Mouse (Mus musculus) testis, adult 2 months (tissue): ENCODE measurements around the gene Trpm4. TPM values are rescaled to one million over a fixed set of nuclear protein-coding genes. Genes with fewer than 3 reads are reported as not detected.
"Not testable (repeated sequence)": the region's sequence is repeated elsewhere in the genome, so short reads cannot be mapped to it uniquely, and the experiment has no call there.

Source experiments
- H3K27ac ChIP-seq: fragments of 200-500 bp; 2 replicates; pipeline ENCODE4 v1.5.1; 2012; ENCODE audit warnings: low read depth, low read length; ENCODE audit not compliant: control insufficient read depth, insufficient read depth
- H3K27me3 ChIP-seq: fragments of 200-500 bp; 2 replicates; pipeline ENCODE4 v1.6.1; 2012; ENCODE audit warnings: mild to moderate bottlenecking, low read length, moderate library complexity; ENCODE audit not compliant: control insufficient read depth, insufficient read depth
- H3K36me3 ChIP-seq: fragments of 200-500 bp; 2 replicates; pipeline ENCODE4 v1.6.1; 2012; ENCODE audit warnings: mild to moderate bottlenecking, low read length; ENCODE audit not compliant: control insufficient read depth, insufficient read depth
- H3K4me1 ChIP-seq: fragments of 200-500 bp; 2 replicates; pipeline ENCODE4 v1.6.1; 2012; ENCODE audit warnings: low read length; ENCODE audit not compliant: control insufficient read depth, insufficient read depth
- H3K4me3 ChIP-seq: fragments of 200-500 bp; 2 replicates; pipeline ENCODE4 v1.5.1; 2012; ENCODE audit warnings: low read depth, mild to moderate bottlenecking, low read length, moderate library complexity, mixed read lengths; ENCODE audit not compliant: control insufficient read depth
- CTCF ChIP-seq: fragments of 200-500 bp; IDR thresholded peaks from 2 replicates; pipeline ENCODE4 v1.5.1; 2012; ENCODE audit warnings: low read depth, mild to moderate bottlenecking, inconsistent platforms, low read length, moderate library complexity; ENCODE audit not compliant: control insufficient read depth, insufficient read depth, insufficient replicate concordance
- POLR2A ChIP-seq: fragments of 200-500 bp; IDR thresholded peaks from 2 replicates; pipeline ENCODE4 v1.6.1; 2012; ENCODE audit warnings: low read depth, mild to moderate bottlenecking, inconsistent platforms, low read length, moderate library complexity; ENCODE audit not compliant: control insufficient read depth
- polyA plus RNA-seq: library from polyadenylated mRNA; depleted of rRNA; stranded (reverse); fragments of >200 nt; gene quantifications from 2 replicates; pipeline ENCODE4 v1.2.3, GENCODE M21; 2012; rRNA removed

Trpm4 gene
- polyA plus RNA-seq, 1 experiment, result 54.8 TPM

DNA sequence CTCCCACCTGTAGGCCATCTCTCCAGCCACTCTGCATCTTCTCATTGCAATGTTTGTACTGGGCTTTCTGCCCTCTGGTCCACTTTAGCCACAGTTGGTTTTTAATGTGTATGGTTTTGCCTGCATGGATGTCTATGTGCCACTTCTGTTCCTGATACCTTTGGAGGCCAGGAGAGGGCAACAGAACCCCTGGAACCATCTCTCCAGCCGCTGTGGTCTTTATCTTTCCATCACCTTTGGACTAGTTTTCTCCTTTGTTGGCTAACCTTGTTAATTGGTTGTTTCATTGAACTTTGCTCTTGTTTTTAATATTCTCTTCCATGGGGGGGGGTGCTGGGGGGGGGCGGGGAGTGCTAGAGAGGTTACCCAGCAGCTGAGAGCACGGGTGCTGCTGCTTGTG lies 69.2 kb downstream of the Trpm4 start:
- Histone ChIP-seq H3K36me3 (no peaks in the 10 kb centered on the region), H3K4me3 (no peak overlapping the region), H3K4me1 (no peaks in the 10 kb centered on the region), H3K27me3 (no peaks in the 10 kb centered on the region), H3K27ac (no peak overlapping the region)
- no peak for TF ChIP-seq CTCF
- TF ChIP-seq POLR2A, result no peak

DNA sequence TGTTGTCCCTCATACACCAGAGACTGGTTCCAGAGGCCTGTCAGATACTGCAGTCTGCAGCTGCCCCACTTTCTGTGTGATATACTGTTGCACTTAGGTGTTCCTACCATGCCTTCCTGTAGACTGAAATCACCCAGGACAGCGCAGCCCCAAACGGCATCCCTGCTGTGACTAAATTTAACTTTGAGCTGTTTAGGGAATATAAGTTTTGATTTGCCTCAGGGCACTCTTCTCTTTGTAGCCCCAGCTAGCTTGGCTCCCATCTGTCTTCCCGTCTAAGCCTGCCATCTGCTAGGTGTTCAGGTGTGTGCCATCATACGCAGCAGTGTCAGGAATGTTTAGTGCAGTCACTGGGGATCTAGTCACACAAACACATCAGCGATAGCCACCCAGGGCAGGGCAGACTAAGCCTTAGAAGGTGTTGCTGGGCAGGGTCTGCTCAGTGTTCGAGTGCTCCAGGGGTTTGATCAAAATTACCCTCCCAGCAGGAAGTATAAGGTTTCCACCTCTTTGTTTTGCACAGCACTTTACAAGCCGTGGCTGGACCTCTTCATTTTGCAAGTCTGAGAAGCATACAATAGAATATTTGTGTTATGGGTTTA lies 70.5 kb downstream of the Trpm4 start:
- no peaks in the 10 kb centered on the region for H3K27me3 ChIP-seq
- no peak overlapping the region for H3K4me3 ChIP-seq
- TF ChIP-seq POLR2A (no peak), CTCF (no peak)
- H3K27ac ChIP-seq, result no peak overlapping the region
- H3K36me3 ChIP-seq, result no peaks in the 10 kb centered on the region
- H3K4me1 ChIP-seq, result no peaks in the 10 kb centered on the region

DNA sequence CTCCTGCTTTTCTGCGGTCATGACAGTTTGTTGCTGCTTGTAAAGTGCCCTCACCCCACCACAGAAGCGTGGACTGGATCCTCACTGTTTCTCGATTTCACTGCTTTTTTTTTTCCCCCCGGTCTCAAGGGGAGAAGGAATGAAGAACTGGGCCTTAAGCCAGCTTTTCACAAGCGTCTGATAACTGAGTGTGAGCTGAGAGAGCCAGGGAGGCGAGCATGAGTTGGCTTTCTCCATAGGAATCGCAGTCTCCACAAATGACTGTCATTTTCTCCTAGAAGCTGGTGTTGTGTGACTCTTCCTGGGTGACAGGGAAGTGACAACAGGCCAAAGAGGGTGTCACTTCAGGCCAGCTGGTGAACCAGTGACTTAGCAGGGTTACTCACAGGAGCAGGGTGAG lies 71.3 kb downstream of the Trpm4 start:
- no peak for TF ChIP-seq POLR2A
- no peak for TF ChIP-seq CTCF
- no peaks in the 10 kb centered on the region for H3K27me3 ChIP-seq
- no peaks in the 10 kb centered on the region for H3K4me1 ChIP-seq
- H3K27ac ChIP-seq, result no peak overlapping the region
- no peak overlapping the region for H3K4me3 ChIP-seq
- H3K36me3 ChIP-seq, result no peaks in the 10 kb centered on the region

- no peaks in the 10 kb centered on the region for H3K27me3 ChIP-seq
- no peaks in the 10 kb centered on the region for H3K36me3 ChIP-seq
- H3K27ac ChIP-seq, result no peak overlapping the region
- no peaks in the 10 kb centered on the region for H3K4me1 ChIP-seq
- no peak for TF ChIP-seq CTCF
- TF ChIP-seq POLR2A, result no peak
- no peak overlapping the region for H3K4me3 ChIP-seq
Measured at GRCm38 (mm10) chr7:45259281-45259680, 74.3 kb downstream of the Trpm4 start.

DNA sequence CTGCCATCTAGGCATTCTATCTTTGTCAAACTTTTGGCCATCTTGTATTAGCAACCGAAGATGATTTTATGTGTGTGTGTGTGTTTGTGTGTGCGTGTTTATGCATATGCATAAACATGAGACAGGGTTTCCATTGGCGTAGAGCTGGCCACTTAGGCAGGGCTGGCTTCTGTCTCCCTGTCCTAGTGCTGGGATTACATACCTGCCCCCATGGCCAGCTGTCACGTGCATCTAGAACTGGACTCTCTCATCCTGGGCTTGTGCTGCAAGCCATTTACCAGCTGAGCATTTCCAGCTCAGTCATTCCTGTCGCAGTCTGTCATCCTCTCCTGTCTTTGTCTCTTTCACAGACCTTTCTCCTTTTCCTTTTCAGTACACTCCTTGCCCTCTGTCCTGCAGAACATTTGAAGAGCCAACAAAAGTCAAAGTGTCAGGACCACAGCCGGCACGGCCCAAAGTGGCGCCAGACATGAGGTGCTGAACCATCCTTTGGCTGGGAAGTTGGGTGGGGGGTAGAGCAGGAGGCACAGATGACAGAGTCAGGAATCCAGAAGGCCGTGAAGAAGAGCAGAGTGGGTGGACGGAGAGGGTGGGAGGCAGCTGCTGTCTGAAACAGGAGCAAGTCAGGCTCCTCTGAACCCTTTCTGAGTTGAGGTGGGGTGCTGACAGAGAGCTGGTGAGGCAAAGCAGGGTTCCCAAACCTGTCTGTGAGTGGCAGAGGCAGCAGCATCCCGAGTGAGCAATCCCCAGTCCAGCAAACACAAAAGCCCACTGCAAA lies 76.3 kb downstream of the Trpm4 start:
- no peaks in the 10 kb centered on the region for H3K4me1 ChIP-seq
- H3K27me3 ChIP-seq, result no peaks in the 10 kb centered on the region
- no peak overlapping the region for H3K4me3 ChIP-seq
- no peak overlapping the region for H3K27ac ChIP-seq
- TF ChIP-seq CTCF (no peak), POLR2A (no peak)
- H3K36me3 ChIP-seq, result no peaks in the 10 kb centered on the region

DNA sequence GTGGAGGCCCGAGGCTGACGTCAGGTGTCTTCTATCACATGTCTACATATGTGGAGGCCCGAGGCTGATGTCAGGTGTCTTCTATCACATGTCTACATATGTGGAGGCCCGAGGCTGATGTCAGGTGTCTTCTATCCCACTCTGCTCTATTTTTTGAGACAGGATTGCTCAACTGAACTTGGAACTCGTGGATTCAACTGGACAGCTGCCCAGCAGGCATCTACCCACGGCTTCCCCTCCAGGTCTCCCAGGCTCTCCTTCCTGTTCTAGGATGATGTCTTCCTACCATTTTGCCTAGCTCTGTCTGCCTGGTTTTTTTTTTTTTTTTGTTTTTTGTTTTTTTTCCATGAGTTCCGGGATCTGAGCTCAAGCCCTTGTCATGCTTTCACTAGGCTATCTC lies 77.8 kb downstream of the Trpm4 start:
- not testable (repeated sequence) for H3K4me3 ChIP-seq, H3K4me1 ChIP-seq, H3K27me3 ChIP-seq, H3K36me3 ChIP-seq, H3K27ac ChIP-seq

DNA sequence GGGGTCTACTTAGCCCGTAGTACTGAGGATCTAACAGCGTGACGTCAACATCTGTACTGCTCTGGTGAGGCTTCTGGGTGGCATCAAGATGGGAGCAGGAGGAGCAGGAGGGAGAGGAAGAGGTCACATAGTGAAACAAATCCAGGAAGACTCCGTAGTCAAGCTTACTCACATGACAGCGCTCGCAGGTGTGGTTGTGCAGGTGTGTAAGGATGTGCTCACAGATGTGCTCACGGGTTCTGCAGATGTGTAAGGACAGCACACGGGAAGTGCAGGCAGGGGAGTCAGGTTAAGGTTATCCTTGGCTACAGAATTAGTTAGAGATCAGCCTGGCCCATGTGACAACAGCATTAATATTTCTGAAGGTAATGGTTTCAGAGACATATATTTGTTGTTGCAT lies 79.8 kb downstream of the Trpm4 start:
- Histone ChIP-seq H3K4me1 (no peaks in the 10 kb centered on the region), H3K27ac (no peak overlapping the region), H3K4me3 (no peak overlapping the region), H3K36me3 (no peaks in the 10 kb centered on the region), H3K27me3 (no peaks in the 10 kb centered on the region)
- TF ChIP-seq CTCF (no peak), POLR2A (no peak)

Other genes starting within 250 kb of the Trpm4 start
- 10.4 and 16.3 TPM in 2 replicates for gene Rcn3, start 241.6 kb downstream of the Trpm4 start, polyA plus RNA-seq
- 5.4 and 5.8 TPM in 2 replicates for gene Fcgrt, start 229.9 kb downstream of the Trpm4 start, polyA plus RNA-seq
- gene Rps11, start 209.3 kb downstream of the Trpm4 start, polyA plus RNA-seq, result 169 and 192 TPM in 2 replicates
- 859 and 869 TPM in 2 replicates for gene Rpl13a, start 205.0 kb downstream of the Trpm4 start, polyA plus RNA-seq
- 0.06 and 0.41 TPM in 2 replicates for gene Gm45713, start 197.5 kb downstream of the Trpm4 start, polyA plus RNA-seq
- gene Flt3l, start 197.3 kb downstream of the Trpm4 start, polyA plus RNA-seq, result 3.8 and 3.9 TPM in 2 replicates
- 258 and 295 TPM in 2 replicates for gene Pih1d1, start 179.5 kb downstream of the Trpm4 start, polyA plus RNA-seq
- 12.8 and 13.4 TPM in 2 replicates for gene Aldh16a1, start 179.2 kb downstream of the Trpm4 start, polyA plus RNA-seq
- gene Slc17a7, start 169.8 kb downstream of the Trpm4 start, polyA plus RNA-seq, result 33.5 and 34.1 TPM in 2 replicates
- gene Gfy, start 154.2 kb downstream of the Trpm4 start, polyA plus RNA-seq, result 3.9 and 5.4 TPM in 2 replicates
- gene Pth2, start 152.8 kb downstream of the Trpm4 start, polyA plus RNA-seq, result 21.9 and 28.2 TPM in 2 replicates
- gene Ccdc155, start 128.9 kb downstream of the Trpm4 start, polyA plus RNA-seq, result 78.3 and 81.9 TPM in 2 replicates
- gene Dkkl1, start 121.6 kb downstream of the Trpm4 start, polyA plus RNA-seq, result 1,273 and 1,348 TPM in 2 replicates
- gene Tead2, start 118.0 kb downstream of the Trpm4 start, polyA plus RNA-seq, result 43.1 and 60.2 TPM in 2 replicates
- gene Cd37, start 94.7 kb downstream of the Trpm4 start, polyA plus RNA-seq, result 78.0 and 87.4 TPM in 2 replicates
- gene Slc6a16, start 92.7 kb downstream of the Trpm4 start, polyA plus RNA-seq, result 76.9 and 81.4 TPM in 2 replicates
- gene Slc6a21, start 56.3 kb downstream of the Trpm4 start, polyA plus RNA-seq, result 785 and 851 TPM in 2 replicates
- gene Hrc, start 1.5 kb upstream of the Trpm4 start, polyA plus RNA-seq, result 0.10 and 0.22 TPM in 2 replicates
- 1.1 and 1.2 TPM in 2 replicates for gene Ppfia3, start 33.2 kb upstream of the Trpm4 start, polyA plus RNA-seq
- gene Lin7b, start 36.8 kb upstream of the Trpm4 start, polyA plus RNA-seq, result 5.7 and 7.3 TPM in 2 replicates
- gene Snrnp70, start 62.0 kb upstream of the Trpm4 start, polyA plus RNA-seq, result 180 and 202 TPM in 2 replicates
- 0.99 and 1.1 TPM in 2 replicates for gene Kcna7, start 71.9 kb upstream of the Trpm4 start, polyA plus RNA-seq
- gene Ntf5, start 79.9 kb upstream of the Trpm4 start, polyA plus RNA-seq, result 0.19 and 0.25 TPM in 2 replicates
- gene Lhb, start 87.0 kb upstream of the Trpm4 start, polyA plus RNA-seq, result 32.8 and 38.1 TPM in 2 replicates
- gene Gys1, start 101.1 kb upstream of the Trpm4 start, polyA plus RNA-seq, result 1.7 and 2.3 TPM in 2 replicates
- 173 and 197 TPM in 2 replicates for gene Ruvbl2, start 104.3 kb upstream of the Trpm4 start, polyA plus RNA-seq
- 152 and 188 TPM in 2 replicates for gene Ftl1, start 126.1 kb upstream of the Trpm4 start, polyA plus RNA-seq
- 24.9 and 26.3 TPM in 2 replicates for gene Bax, start 133.1 kb upstream of the Trpm4 start, polyA plus RNA-seq
- gene Tulp2, start 148.1 kb upstream of the Trpm4 start, polyA plus RNA-seq, result 879 and 1,010 TPM in 2 replicates
- gene Gm45808, start 153.0 kb upstream of the Trpm4 start, polyA plus RNA-seq, result 0.81 TPM in 1 of 2 replicates, not detected in the other
- gene Dhdh, start 155.0 kb upstream of the Trpm4 start, polyA plus RNA-seq, result 3.0 and 3.4 TPM in 2 replicates
- 76.4 and 93.9 TPM in 2 replicates for gene Nucb1, start 176.6 kb upstream of the Trpm4 start, polyA plus RNA-seq
- gene Ppp1r15a, start 192.5 kb upstream of the Trpm4 start, polyA plus RNA-seq, result 5.9 and 8.5 TPM in 2 replicates
- 12.6 and 12.9 TPM in 2 replicates for gene Plekha4, start 192.6 kb upstream of the Trpm4 start, polyA plus RNA-seq
- gene Hsd17b14, start 221.1 kb upstream of the Trpm4 start, polyA plus RNA-seq, result 0.37 and 0.45 TPM in 2 replicates
- 39.9 and 44.3 TPM in 2 replicates for gene Bcat2, start 236.4 kb upstream of the Trpm4 start, polyA plus RNA-seq